Mouse (Mus musculus) heart, embryonic 13.5 days (tissue): ENCODE measurements at regions not wholly inside any gene's neighbourhood (a gene's known extent, or its start where the extent isn't known, plus 50 kb on each side); places are given as distances from the start of the nearest gene placed in this dataset.

Source experiments
- ATAC-seq: fragments of 200-750 bp; cut with Nextera tagmentation; 2 replicates; pipeline ENCODE4 v1.8.0; 2017; ENCODE audit warnings: moderate TSS enrichment; ENCODE audit not compliant: insufficient number of reproducible peaks, low FRiP score, low TSS enrichment; ENCODE audit errors: extremely low read depth
- H3K27ac ChIP-seq: fragments of 300-500 bp; sonication (generic); replicated peaks from 2 replicates; pipeline ENCODE4 v1.5.1; 2015; ENCODE audit warnings: moderate library complexity, mild to moderate bottlenecking, inconsistent platforms
- H3K27me3 ChIP-seq: fragments of 300-500 bp; sonication (generic); replicated peaks from 2 replicates; pipeline ENCODE4 v1.6.1; 2015; ENCODE audit warnings: mild to moderate bottlenecking, inconsistent platforms
- H3K36me3 ChIP-seq: fragments of 300-500 bp; sonication (generic); 2 replicates; pipeline ENCODE4 v1.6.1; 2015; ENCODE audit warnings: mild to moderate bottlenecking, inconsistent platforms
- H3K4me1 ChIP-seq: fragments of 300-500 bp; sonication (generic); 2 replicates; pipeline ENCODE4 v1.6.1; 2015; ENCODE audit warnings: inconsistent platforms
- H3K4me2 ChIP-seq: fragments of 300-500 bp; sonication (generic); 2 replicates; pipeline ENCODE4 v1.6.1; 2015; ENCODE audit warnings: inconsistent platforms, mild to moderate bottlenecking, moderate library complexity
- H3K4me3 ChIP-seq: fragments of 300-500 bp; sonication (generic); 2 replicates; pipeline ENCODE4 v1.5.1; 2015; ENCODE audit warnings: moderate library complexity, mild to moderate bottlenecking, inconsistent platforms
- H3K9ac ChIP-seq: fragments of 300-500 bp; sonication (generic); 2 replicates; pipeline ENCODE4 v1.6.1; 2015; ENCODE audit warnings: inconsistent platforms, mild to moderate bottlenecking, moderate library complexity
- H3K9me3 ChIP-seq: fragments of 300-500 bp; sonication (generic); 2 replicates; pipeline ENCODE4 v1.6.1; 2016; ENCODE audit warnings: inconsistent platforms
- WGBS: fragments of 180-500 bp; shearing (Covaris S2); methylation state at CpG from one replicate; pipeline ENCODE4 v1.1.7; 2015; ENCODE audit warnings: mixed read lengths; 5-methylcytosine and 5-hydroxymethylcytosine counted together

- no peaks in the 10 kb centered on the region for H3K27me3 ChIP-seq
- H3K9ac ChIP-seq, result no peak overlapping the region
- WGBS, result 54% methylated on average over 10 of the region's 10 CpGs
- peaks cover 29% of the 10 kb centered on the region for H3K4me1 ChIP-seq
- H3K27ac ChIP-seq, result no peak overlapping the region
- no peaks in the 10 kb centered on the region for H3K9me3 ChIP-seq
- no peak overlapping the region for H3K4me3 ChIP-seq
- ATAC-seq, result no peak
- no peaks in the 10 kb centered on the region for H3K36me3 ChIP-seq
- H3K4me2 ChIP-seq, result no peak overlapping the region
Measured at GRCm38 (mm10) chr8:12076811-12077375, 201.7 kb upstream of the A230072I06Rik start.

DNA sequence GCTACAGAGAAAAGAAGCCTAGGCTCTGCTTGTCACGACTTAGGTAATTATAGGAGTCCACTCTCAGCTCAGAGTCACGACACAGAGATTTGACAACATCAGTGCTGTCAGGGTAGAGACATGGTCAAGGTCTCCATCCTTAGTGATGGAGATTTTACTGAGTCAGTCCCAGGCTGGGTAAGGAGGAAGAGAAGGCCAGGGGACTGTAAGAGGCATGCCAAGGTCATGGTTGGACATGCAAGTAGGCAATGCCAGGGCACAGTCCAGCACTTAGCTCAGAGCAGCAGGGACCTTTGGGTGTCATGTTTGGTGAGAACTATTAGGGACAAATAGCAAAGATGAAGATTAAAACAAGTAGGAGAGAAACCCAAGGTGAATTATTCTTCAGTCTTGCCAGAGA, 200.7 kb upstream of the A230072I06Rik start:
- Histone ChIP-seq H3K9ac (no peak overlapping the region), H3K9me3 (no peaks in the 10 kb centered on the region), H3K4me3 (no peak overlapping the region), H3K4me1 (peaks cover 20% of the 10 kb centered on the region), H3K36me3 (no peaks in the 10 kb centered on the region), H3K4me2 (no peak overlapping the region), H3K27me3 (no peaks in the 10 kb centered on the region), H3K27ac (no peak overlapping the region)
- no peak for ATAC-seq
- WGBS, result 63% methylated on average over 2 of the region's 2 CpGs

DNA sequence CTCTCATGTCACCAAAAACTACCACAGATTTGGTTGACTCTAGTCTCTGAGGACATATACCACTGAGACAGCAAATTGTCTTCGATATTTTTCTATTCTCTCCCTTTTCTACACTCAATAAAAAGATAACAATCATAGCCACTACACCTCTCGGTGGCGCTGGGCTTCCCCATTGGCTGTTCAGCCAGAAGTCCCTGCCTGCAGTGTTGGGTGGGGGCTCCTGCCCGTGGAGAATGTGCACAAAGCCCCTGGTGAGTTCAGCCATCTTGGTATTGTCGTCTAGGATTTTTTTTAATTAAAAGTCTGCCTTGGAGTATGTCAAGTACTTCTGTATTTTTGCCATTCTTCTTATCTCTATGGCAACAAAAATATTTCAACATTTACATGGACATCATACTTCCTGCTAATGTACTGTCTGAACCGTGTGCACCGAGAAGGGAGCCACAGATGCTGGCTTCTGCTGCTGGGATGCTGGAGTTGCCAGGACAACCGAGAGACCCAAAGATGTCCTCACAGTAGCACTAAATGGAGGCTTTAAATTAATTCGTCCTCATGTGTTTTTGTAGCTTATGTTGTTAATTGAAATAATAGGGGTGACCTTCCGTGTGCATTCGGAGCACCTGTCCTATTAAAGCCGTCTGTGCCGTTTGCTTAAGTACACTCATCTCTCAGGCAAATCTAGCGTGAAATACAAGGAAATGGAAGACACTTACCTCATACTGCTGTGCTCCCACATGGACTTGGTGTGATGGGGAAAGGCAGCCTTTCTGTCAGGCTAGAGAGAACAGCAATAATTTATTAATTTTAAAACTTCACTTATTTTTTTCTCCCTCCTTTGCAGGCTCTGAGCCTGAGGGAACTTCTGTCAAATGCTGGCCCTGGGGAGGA, 199.7 kb upstream of the A230072I06Rik start:
- H3K9me3 ChIP-seq, result no peaks in the 10 kb centered on the region
- no peaks in the 10 kb centered on the region for H3K27me3 ChIP-seq
- H3K4me1 ChIP-seq, result peaks cover 10% of the 10 kb centered on the region
- no peak for ATAC-seq
- H3K4me3 ChIP-seq, result no peak overlapping the region
- no peak overlapping the region for H3K4me2 ChIP-seq
- 77% methylated on average over 14 of the region's 14 CpGs for WGBS
- H3K36me3 ChIP-seq, result no peaks in the 10 kb centered on the region
- H3K9ac ChIP-seq, result no peak overlapping the region
- H3K27ac ChIP-seq, result no peak overlapping the region

- Histone ChIP-seq H3K9me3 (no peaks in the 10 kb centered on the region), H3K36me3 (no peaks in the 10 kb centered on the region), H3K4me2 (no peak overlapping the region), H3K9ac (no peak overlapping the region), H3K27ac (no peak overlapping the region), H3K4me3 (no peak overlapping the region), H3K4me1 (0 out of 2 replicates have a peak, but pooled peaks cover 5% of the 10 kb centered on the region), H3K27me3 (no peaks in the 10 kb centered on the region)
- WGBS, result 82% methylated on average over 5 of the region's 5 CpGs
- no peak for ATAC-seq
Measured at GRCm38 (mm10) chr8:12081536-12081935, 197.1 kb upstream of the A230072I06Rik start.

GRCm38 (mm10) chr8:12087192-12087800, 191.3 kb upstream of the A230072I06Rik start:
- WGBS, result 83% methylated on average over 10 of the region's 10 CpGs
- no peaks in the 10 kb centered on the region for H3K4me1 ChIP-seq

DNA sequence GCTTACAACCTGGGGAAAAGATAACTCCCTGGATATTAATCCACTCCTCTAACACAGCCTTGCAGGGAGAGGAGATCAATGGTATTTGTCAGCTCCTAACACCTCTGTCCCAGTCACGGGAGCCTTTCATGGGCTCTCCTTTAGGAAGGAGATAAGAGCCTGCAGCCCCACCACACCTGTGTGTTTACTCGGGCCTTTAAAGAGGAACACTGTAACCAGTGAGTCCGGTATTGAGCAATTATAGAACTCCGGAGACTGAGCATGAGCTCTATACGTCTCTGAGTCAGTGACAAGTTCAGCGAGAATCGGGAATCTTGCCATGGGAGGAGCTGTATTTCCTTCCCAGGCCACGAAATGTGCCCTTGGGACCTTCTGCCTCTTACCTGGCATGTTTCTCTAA, 178.5 kb upstream of the A230072I06Rik start:
- Histone ChIP-seq H3K4me1 (no peaks in the 10 kb centered on the region), H3K27me3 (peaks cover 15% of the 10 kb centered on the region; the same call in 1 of the 2 replicates), H3K9me3 (no peaks in the 10 kb centered on the region), H3K9ac (no peak overlapping the region), H3K4me3 (no peak overlapping the region), H3K27ac (no peak overlapping the region), H3K36me3 (no peaks in the 10 kb centered on the region), H3K4me2 (no peak overlapping the region)
- WGBS, result 62% methylated on average over 8 of the region's 8 CpGs
- no peak for ATAC-seq

More at GRCm38 (mm10) chr8:12087192-12087800, 191.3 kb upstream of the A230072I06Rik start:
- Histone ChIP-seq H3K27ac (no peak overlapping the region), H3K4me3 (no peak overlapping the region), H3K4me2 (no peak overlapping the region), H3K36me3 (no peaks in the 10 kb centered on the region), H3K27me3 (no peaks in the 10 kb centered on the region), H3K9me3 (no peaks in the 10 kb centered on the region), H3K9ac (no peak overlapping the region)
- ATAC-seq, result no peak

- Histone ChIP-seq H3K27ac (no peak overlapping the region), H3K4me3 (no peak overlapping the region), H3K4me2 (no peak overlapping the region), H3K4me1 (no peaks in the 10 kb centered on the region), H3K9me3 (no peaks in the 10 kb centered on the region), H3K27me3 (peaks cover 18% of the 10 kb centered on the region; the same call in 1 of the 2 replicates), H3K9ac (no peak overlapping the region), H3K36me3 (no peaks in the 10 kb centered on the region)
- no peak for ATAC-seq
- 63% methylated on average over 4 of the region's 4 CpGs for WGBS
Measured at GRCm38 (mm10) chr8:12103296-12103695, 175.3 kb upstream of the A230072I06Rik start.

DNA sequence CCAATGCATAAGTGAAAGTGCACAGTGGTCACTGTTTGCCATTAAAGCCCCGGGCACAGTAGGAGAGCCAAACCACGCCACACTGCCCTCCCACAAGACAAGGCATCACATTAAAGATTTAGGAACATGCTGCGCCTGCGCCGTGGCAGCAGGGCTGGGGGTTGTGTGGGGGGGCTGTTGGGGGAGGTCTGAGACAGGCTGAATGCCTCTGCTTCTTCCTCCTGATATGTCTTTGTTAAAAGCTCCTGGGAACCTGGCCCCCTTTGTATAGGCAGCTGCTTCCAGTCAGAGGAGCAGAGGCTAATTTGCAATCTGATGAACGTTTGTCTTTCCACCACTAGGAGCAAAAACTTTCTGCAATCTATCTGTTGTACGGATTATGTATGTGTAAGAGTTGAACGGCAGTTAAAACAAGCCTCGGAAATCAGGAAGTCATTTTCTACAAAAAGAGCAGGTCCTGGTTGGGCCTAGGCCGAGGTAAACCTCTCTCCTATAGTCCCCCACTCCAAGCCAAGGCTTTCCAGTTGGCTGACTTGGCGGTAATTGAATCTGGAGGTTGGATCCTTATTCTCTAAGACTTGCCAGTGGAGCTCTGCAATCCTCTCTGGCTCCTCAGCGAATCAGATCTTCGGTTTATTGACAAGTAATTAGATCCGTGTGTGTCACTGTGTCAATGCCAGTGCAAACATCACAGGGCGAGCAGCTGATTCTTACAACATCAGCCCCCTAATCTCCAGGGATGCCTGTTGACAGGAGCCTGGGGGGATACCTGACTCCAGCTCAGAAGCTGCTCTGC, 173.3 kb upstream of the A230072I06Rik start:
- Histone ChIP-seq H3K9ac (no peak overlapping the region), H3K9me3 (no peaks in the 10 kb centered on the region), H3K36me3 (no peaks in the 10 kb centered on the region), H3K4me1 (peaks cover 8% of the 10 kb centered on the region), H3K27me3 (peaks cover 14% of the 10 kb centered on the region; the same call in 1 of the 2 replicates), H3K27ac (no peak overlapping the region), H3K4me3 (no peak overlapping the region), H3K4me2 (no peak overlapping the region)
- 58% methylated on average over 15 of the region's 15 CpGs for WGBS
- ATAC-seq, result no peak

DNA sequence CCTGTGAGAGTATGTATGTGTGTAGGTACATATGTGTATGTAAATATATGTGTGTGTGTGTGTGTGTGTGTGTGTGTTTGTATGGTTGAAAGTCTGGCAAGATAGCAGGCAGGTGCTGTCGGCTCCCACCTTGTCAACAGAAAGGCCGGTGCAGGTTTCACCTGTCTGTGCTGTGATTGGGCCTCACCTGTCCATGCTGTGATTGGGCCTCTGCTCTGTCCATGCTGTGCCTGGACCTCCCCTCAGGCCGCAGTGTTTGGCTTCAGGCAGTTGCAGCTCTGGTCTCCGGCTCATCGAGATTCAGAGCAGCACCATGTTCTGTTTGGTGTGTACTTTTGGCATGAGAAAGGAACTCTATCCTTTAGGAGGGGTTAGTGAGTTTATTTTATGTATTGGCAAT, 170.0 kb upstream of the A230072I06Rik start:
- peaks cover 13% of the 10 kb centered on the region for H3K27me3 ChIP-seq
- H3K36me3 ChIP-seq, result no peaks in the 10 kb centered on the region
- 81% methylated on average over 5 of the region's 5 CpGs for WGBS
- H3K4me1 ChIP-seq, result peaks cover 8% of the 10 kb centered on the region
- H3K4me3 ChIP-seq, result no peak overlapping the region
- H3K9ac ChIP-seq, result no peak overlapping the region
- no peak for ATAC-seq
- no peak overlapping the region for H3K27ac ChIP-seq
- H3K9me3 ChIP-seq, result no peaks in the 10 kb centered on the region
- no peak overlapping the region for H3K4me2 ChIP-seq

GRCm38 (mm10) chr8:12111626-12112025, 167.0 kb upstream of the A230072I06Rik start:
- Histone ChIP-seq H3K27ac (no peak overlapping the region), H3K4me2 (no peak overlapping the region), H3K27me3 (peaks cover 16% of the 10 kb centered on the region), H3K9ac (no peak overlapping the region), H3K36me3 (no peaks in the 10 kb centered on the region), H3K4me1 (peaks cover 8% of the 10 kb centered on the region), H3K9me3 (no peaks in the 10 kb centered on the region), H3K4me3 (no peak overlapping the region)
- WGBS, result 72% methylated on average over 10 of the region's 10 CpGs
- no peak for ATAC-seq

DNA sequence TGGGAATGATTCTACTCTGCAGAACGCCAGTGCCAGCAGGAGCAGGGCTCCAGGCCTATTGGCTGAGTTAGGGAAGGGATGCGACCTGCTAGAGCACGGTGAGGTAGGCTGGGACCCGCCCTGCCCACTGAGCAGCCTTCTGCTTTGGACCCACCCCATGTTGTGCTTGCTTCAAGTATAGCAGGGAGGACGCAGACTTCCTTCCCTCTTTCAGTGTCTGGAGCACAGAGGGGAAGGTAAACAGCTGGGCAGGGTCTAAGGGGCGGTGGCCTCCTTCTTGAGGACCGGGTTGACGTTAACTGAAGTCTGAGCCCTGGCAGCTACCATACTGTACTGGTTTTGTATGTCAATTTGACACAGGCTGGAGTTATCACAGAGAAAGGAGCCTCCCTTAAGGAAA, 165.6 kb upstream of the A230072I06Rik start:
- Histone ChIP-seq H3K27me3 (peaks cover 15% of the 10 kb centered on the region), H3K4me2 (no peak overlapping the region), H3K27ac (no peak overlapping the region), H3K4me1 (peaks cover 8% of the 10 kb centered on the region), H3K4me3 (no peak overlapping the region), H3K9ac (no peak overlapping the region), H3K36me3 (no peaks in the 10 kb centered on the region), H3K9me3 (no peaks in the 10 kb centered on the region)
- no peak for ATAC-seq
- WGBS, result 52% methylated on average over 8 of the region's 8 CpGs
